Mouse (Mus musculus) macrophage (primary cell): ENCODE results near the gene Ptger4. TPM values are rescaled to one million over a fixed set of nuclear protein-coding genes. Genes with fewer than 3 reads are reported as not detected.
A peak's percentile ranks its signal among the peaks of the same experiment; 100 is the strongest.

Experiments
- H3K27ac ChIP-seq: fragments of 350-480 bp; formaldehyde crosslinking; 2 replicates; pipeline ENCODE4 v1.9.0; 2021
- H3K36me3 ChIP-seq: fragments of 350-480 bp; formaldehyde crosslinking; 2 replicates; pipeline ENCODE4 v1.9.0; 2021; ENCODE audit errors: inconsistent target
- H3K4me3 ChIP-seq: fragments of 350-480 bp; formaldehyde crosslinking; 2 replicates; pipeline ENCODE4 v1.9.0; 2021; ENCODE audit errors: inconsistent target
- H3K79me2 ChIP-seq: fragments of 350-480 bp; formaldehyde crosslinking; 2 replicates; pipeline ENCODE4 v1.9.0; 2021; ENCODE audit errors: inconsistent target
- WGBS: methylation state at CpG from one replicate; pipeline ENCODE4 v1.1.7; 2026; ENCODE audit warnings: inconsistent platforms; ENCODE audit not compliant: missing documents; 5-methylcytosine and 5-hydroxymethylcytosine counted together
- polyA plus RNA-seq: library from polyadenylated mRNA; stranded (reverse); fragments of 250-400 nt; gene quantifications from 3 replicates; pipeline ENCODE4 v1.2.4, GENCODE M21; 2018; ENCODE audit warnings: inconsistent platforms
- total RNA-seq, 78 experiments: library from RNA; depleted of rRNA; stranded (reverse); fragments of 250-400 nt; gene quantifications; 1 replicate in 9 of 78; 2 replicates in 24 of 78; 3 replicates in 43 of 78; 4 replicates in 2 of 78; pipeline ENCODE4 v1.2.4; 2018; ENCODE audit warnings: inconsistent platforms in 56 of 78

The Ptger4 gene
- total RNA-seq (2018; cell fraction: chromatin; rRNA removed): 100 to 1,000 TPM in 2 of 26 experiments, 10 to 100 TPM in 21, 1 to 10 TPM in 3; 5.0 to 107 (median 31.5) TPM
- total RNA-seq (2018; cell fraction: cytosol; rRNA removed): 10 to 100 TPM in 22 of 26 experiments, 1 to 10 TPM in 4; 8.3 to 66.3 (median 31.1) TPM
- 100 to 1,000 TPM in 7 of 26 experiments, 10 to 100 TPM in 19; 10.8 to 145 (median 63.6) TPM for total RNA-seq (2018; cell fraction: nucleus; rRNA removed)
- polyA plus RNA-seq: 3.1 to 11.0 TPM (median 6.2 TPM) in 3 replicates

DNA sequence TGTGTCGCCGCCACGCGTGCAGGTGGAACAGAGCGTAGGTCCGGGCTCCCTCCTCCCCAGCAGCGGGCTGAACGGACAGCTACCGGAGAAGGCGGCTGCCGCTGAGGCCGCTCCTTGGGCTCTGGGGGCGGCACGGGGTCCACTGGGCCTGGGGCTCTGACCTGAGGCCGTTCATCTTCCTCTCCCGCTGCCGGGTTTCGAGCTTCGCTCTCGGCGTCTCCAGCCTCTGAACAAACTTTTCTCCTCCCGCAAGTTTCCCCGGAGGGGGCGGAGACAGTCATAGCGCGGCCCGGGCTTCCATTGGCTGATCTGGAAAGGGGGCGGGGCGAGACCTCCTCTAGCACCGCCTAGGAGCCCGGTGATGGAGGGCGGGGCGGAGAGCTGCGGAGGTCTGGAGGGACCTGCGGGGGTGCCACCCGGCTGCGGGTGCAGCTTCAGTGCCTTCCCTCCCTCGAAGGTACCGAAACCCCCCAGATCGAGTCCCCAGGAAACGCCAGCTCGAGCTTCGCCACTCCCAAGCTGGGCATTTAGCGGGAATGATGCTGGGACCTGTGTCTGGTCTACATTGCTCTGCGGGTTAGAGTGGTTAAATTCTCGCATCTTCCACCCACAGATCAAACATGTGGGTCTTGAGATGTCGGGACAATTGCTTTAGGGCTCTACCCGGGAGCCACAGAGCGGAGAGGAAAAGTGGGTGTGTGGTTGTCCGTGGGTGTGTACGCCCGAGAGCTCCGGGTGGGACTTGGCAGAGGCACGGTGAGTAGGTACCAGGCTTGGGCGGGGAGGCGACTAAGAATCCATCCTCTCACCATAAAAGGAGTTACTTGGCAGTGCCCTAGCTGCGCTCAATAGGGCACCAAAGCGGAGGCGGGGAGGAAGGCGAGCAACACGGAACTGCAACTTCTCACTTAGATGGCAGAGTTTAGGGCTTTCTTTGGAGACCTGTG is at the start of gene Ptger4:
TSS of gene Ptger4 (minus strand) at position 229 of the 947 bp plus-strand sequence.
- Histone ChIP-seq H3K27ac (no peak within 1 kb of the TSS), H3K79me2 (peaks cover 43% of the 10 kb centered on the region; the same call in 1 of the 2 replicates)
- 1% methylated on average over 52 of the region's 61 CpGs for WGBS

DNA sequence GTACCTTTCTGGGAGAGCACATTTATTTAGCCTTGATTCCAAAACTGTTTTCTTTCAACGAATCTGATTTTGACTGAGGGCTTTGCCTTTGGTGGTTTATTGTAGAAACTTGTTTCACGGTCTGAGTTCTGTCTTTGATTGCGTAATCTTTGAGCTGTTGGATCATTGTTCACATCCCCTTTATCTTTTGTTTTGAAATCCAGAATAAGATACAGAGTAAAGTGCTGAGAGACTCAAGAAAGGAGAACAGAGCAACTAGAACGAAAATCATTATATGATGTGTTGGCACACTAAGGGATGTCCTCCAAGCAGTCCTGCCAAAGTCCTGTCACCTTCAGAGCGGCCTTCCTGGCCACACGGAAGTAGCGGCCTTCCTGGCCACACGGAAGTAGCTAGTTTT is 44.4 kb upstream of the Ptger4 start:
- WGBS: 57% methylated on average over 8 of the region's 8 CpGs
- Histone ChIP-seq H3K27ac (no peak overlapping the region), H3K4me3 (no peak overlapping the region)

More for the DNA sequence above, at the start of gene Ptger4:
- H3K4me3 ChIP-seq: peak within 1 kb of the TSS; percentile 56
- no peaks in the 10 kb centered on the region for H3K36me3 ChIP-seq

DNA sequence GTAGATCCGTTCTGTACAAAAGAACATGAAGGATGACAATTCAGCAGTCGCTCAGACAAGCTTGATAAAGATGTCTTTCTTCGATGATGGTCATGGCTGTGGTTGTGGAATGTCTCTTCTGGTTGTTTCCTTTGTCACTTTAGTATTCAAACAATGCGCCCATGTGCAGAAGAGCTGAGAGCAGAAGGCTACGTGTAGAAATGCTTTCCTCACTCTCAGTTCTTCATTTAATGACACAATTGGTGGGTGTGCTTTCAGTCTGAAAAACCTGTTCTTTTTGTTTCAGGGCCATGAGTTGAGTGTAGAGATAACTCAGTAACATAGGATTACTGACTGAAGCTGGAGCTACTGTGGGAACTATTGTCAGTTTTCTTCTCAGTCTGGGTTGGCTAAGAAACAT is 43.1 kb upstream of the Ptger4 start:
- H3K4me3 ChIP-seq: no peak overlapping the region
- WGBS: 87% methylated on average over 5 of the region's 5 CpGs
- no peak overlapping the region for H3K27ac ChIP-seq
- H3K36me3 ChIP-seq: no peaks in the 10 kb centered on the region
- H3K79me2 ChIP-seq: no peaks in the 10 kb centered on the region

More for the DNA sequence above, 44.4 kb upstream of the Ptger4 start:
- no peaks in the 10 kb centered on the region for H3K36me3 ChIP-seq
- no peaks in the 10 kb centered on the region for H3K79me2 ChIP-seq

DNA sequence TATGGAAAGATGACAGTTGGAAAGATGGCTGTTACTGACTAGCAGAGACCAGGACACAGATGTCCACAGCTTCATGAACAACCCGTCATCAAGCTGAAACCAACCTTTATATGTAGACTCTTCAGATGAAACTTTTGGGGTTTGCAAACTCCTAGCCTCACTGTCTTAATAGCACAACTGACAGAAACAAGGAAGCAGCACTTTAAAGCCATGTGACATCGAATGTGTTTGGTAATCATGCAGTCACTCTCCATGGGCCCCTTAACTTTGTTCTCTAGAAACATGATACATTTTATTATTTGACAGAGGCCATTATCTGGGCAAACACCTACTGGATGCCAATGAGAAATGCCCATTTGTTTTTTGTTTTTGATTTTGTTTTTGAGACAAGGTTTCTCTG is 37.3 kb upstream of the Ptger4 start:
- Histone ChIP-seq H3K36me3 (no peaks in the 10 kb centered on the region), H3K4me3 (no peak overlapping the region), H3K79me2 (no peaks in the 10 kb centered on the region), H3K27ac (no peak overlapping the region)
- WGBS: 64% methylated on average over 2 of the region's 2 CpGs

DNA sequence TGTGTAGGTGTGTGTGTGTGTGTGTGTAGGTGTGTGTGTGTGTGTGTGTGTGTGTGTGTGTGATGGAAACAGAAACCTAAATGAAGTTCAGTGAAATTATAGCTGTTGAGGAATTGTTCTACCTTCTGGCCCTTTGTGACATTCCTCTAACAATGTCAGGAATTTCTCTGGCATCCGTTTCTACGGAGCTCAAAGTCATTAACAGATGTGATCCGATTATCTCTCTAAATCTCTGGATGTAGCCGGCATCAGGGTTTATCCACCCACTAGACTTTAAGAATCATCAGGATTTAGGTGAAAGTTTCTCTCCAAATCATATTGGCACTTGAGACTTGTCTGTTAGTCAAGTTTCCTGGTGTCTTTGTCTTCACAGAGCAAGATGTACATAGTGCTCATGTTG is 35.8 kb upstream of the Ptger4 start:
- 100% methylated on average over 4 of the region's 4 CpGs for whole genome bisulfite sequencing
- H3K4me3 ChIP-seq: no peak overlapping the region
- H3K79me2 ChIP-seq: no peaks in the 10 kb centered on the region
- H3K36me3 ChIP-seq: no peaks in the 10 kb centered on the region
- H3K27ac ChIP-seq: no peak overlapping the region

DNA sequence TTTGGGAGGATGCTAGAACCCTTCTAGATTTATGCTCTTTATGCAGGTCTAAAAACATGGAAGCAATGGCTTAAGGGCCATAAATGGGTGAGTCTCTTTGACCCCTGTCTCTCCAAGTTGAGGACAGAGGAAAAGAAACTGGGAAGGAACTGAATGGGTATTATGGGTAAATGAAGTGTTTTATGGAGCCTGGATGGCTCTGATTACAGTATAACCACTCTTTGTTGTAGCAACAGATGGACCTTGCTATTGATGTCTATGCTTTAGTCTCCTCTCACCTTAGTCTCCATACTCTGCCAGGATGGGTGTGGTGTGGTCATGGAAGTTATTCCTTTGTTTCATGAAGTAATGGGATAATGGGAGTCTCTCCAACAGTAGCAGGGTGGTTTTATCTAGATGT is 34.5 kb upstream of the Ptger4 start:
- H3K79me2 ChIP-seq: no peaks in the 10 kb centered on the region
- no peaks in the 10 kb centered on the region for H3K36me3 ChIP-seq
- no peak overlapping the region for H3K27ac ChIP-seq
- no peak overlapping the region for H3K4me3 ChIP-seq

DNA sequence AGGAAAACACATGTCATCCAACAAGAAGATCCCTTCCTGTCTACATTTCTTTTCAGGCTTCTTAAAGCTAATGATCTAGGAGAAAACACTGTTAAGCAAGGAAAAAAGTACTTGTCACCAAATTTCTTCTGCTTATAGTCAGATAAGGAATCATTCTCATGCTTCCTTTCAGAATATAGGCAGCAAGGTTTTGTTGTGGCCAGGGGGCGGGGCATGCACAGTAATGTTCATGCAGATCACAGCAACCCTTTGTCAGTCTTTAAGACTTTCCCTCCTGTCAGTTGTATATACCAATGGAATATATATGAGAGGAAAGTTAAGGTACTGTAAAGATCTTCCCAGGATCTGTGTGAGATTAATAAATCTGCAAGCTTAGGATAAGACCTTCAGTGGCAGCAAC is 30.0 kb upstream of the Ptger4 start:
- Histone ChIP-seq H3K79me2 (no peaks in the 10 kb centered on the region), H3K27ac (no peak overlapping the region), H3K36me3 (no peaks in the 10 kb centered on the region), H3K4me3 (no peak overlapping the region)
- 92% methylated on average over 1 of the region's 1 CpGs for WGBS

DNA sequence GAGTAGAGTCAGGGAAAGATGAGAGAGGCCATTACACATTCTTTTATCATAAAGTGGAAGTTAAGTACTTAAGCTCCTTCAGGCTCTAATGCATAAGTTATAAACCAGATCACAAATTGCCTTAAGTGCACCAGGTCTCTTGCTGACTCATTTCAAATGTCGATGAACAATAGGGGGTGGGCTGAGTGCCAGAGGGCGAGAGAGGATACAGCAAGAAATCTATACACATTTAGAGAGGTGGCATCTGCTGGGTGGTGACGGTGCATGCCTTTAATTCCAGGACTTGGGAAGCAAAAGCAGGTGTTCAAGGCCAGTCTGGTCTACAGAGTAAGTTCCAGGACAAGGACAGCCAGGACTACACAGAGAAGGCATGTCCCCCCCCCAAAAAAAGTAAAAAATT is 22.1 kb upstream of the Ptger4 start:
- WGBS: 82% methylated on average over 3 of the region's 3 CpGs
- Histone ChIP-seq H3K36me3 (no peaks in the 10 kb centered on the region), H3K27ac (no peak overlapping the region), H3K4me3 (no peak overlapping the region), H3K79me2 (no peaks in the 10 kb centered on the region)

DNA sequence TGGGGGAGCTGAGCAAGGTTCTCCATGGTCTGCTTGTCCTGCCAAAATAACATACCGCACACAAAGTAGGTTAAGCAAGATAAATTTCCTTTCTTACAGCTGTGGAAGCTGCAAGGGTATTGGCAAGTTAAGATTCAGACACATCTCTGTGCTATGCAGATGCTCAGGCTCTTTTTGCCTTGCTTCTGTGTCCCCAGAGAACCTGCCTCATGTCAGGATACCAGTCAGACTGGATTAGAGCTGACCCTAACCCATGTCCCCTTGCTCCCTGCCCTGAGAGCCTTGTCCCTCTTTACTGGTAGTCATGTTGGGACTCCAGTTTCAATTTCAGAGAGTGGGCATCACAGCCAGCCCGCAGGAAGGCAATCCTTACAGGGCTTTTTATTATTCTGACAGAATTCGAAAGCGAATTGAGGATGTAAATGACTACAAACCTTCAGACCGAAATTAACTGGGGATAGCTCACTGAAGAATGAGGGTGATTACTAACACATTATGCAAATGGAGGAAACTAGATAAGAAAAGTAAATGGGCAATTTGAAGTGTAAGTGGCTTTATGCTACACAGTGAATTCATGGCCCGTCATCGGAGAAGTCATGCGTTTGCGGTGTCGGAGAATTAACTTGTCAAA is 19.0 kb upstream of the Ptger4 start:
- H3K36me3 ChIP-seq: no peaks in the 10 kb centered on the region
- H3K27ac ChIP-seq: no peak overlapping the region
- no peak overlapping the region for H3K4me3 ChIP-seq
- H3K79me2 ChIP-seq: no peaks in the 10 kb centered on the region
- 23% methylated on average over 10 of the region's 10 CpGs for WGBS

DNA sequence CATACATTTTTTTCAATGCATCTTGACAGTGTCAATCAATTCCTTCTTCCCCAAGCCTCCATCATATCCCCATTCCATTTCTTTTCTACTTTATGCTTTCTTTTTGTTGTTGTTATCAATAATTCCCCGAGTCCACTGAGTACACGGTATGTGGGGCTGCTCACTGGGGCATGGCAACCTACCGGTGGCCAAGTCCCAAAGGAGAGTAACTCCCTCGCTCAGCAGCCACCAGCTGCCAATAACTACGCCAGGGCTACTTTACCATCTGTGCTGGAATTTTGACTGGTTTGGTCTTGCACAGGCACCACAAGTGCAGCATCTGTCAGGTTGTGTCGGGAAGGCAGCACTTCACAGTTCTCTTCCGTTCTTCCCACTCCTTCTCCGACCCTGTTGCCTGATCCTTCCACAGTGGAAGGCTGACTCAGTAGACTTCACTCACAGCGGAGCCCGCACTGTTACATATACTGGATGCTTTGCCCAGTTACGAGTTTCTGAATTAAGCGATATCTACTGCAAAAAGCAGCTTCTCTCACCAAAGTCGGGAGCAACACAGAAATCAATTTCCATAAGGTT is 18.2 kb upstream of the Ptger4 start:
- Histone ChIP-seq H3K27ac (no peak overlapping the region), H3K4me3 (no peak overlapping the region), H3K36me3 (no peaks in the 10 kb centered on the region), H3K79me2 (no peaks in the 10 kb centered on the region)
- WGBS: 88% methylated on average over 13 of the region's 13 CpGs

DNA sequence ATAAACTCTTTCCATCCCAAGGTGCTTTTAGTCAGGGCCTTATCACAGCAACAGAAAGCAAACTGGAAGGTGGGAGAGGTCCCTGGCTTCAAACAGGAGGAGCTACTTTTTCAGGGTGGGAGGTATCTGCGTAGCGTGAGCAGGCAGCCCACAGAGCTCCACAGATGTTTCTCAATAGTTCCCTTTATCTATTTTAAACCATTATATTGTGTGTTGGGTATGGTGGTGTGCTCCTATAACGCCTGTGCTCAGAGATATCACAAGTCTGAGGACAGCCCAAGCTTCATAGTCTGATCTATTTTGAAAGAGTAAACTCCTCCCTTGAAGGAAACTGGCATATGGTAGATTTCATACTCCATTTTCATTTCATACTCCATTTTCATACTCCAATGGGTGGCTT is 17.0 kb upstream of the Ptger4 start:
- Histone ChIP-seq H3K36me3 (no peaks in the 10 kb centered on the region), H3K27ac (no peak overlapping the region), H3K4me3 (no peak overlapping the region), H3K79me2 (no peaks in the 10 kb centered on the region)
- WGBS: 32% methylated on average over 3 of the region's 3 CpGs

DNA sequence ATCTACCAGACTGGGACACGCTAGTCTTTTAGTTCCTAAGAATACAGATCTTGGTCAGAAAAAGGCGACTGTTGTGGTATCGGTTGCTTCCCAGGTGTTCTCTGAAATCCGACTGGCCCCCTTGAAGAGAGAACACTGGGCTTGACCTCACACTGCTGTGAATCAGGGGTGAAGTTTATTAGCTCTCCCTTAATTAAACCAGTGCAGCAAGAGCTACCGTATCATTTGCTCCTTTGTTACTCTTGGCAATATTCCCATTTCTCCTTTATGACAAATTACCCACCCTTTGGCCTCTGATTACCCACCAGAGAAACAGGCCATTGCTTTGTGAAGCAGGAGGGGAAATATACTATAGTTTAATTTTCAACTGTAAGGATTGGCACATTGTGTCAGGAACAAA is 16.2 kb upstream of the Ptger4 start:
- no peaks in the 10 kb centered on the region for H3K79me2 ChIP-seq
- no peak overlapping the region for H3K4me3 ChIP-seq
- WGBS: 96% methylated on average over 5 of the region's 5 CpGs
- no peaks in the 10 kb centered on the region for H3K36me3 ChIP-seq
- H3K27ac ChIP-seq: no peak overlapping the region

DNA sequence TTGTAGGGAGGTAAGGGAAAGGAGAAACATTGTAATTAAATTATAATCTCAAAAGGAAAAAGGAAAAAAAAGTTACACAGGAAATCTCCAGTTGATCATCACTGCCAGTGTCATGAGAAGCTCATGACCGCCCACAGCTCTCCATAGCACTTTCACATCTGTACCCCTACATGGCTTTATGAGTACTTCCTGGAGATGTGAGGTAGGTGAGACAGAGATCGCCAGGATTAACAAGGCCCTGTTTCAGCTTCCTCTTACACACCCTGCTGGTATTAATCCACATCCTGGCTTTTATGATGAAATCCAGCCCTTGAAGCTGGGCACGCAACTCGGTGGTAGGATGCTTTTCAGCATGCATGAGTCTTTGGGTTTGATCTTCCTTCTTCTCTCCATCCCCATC is 6.2 kb upstream of the Ptger4 start:
- H3K79me2 ChIP-seq: no peaks in the 10 kb centered on the region
- H3K36me3 ChIP-seq: no peaks in the 10 kb centered on the region
- no peak overlapping the region for H3K4me3 ChIP-seq
- H3K27ac ChIP-seq: no peak overlapping the region
- WGBS: 35% methylated on average over 4 of the region's 4 CpGs

DNA sequence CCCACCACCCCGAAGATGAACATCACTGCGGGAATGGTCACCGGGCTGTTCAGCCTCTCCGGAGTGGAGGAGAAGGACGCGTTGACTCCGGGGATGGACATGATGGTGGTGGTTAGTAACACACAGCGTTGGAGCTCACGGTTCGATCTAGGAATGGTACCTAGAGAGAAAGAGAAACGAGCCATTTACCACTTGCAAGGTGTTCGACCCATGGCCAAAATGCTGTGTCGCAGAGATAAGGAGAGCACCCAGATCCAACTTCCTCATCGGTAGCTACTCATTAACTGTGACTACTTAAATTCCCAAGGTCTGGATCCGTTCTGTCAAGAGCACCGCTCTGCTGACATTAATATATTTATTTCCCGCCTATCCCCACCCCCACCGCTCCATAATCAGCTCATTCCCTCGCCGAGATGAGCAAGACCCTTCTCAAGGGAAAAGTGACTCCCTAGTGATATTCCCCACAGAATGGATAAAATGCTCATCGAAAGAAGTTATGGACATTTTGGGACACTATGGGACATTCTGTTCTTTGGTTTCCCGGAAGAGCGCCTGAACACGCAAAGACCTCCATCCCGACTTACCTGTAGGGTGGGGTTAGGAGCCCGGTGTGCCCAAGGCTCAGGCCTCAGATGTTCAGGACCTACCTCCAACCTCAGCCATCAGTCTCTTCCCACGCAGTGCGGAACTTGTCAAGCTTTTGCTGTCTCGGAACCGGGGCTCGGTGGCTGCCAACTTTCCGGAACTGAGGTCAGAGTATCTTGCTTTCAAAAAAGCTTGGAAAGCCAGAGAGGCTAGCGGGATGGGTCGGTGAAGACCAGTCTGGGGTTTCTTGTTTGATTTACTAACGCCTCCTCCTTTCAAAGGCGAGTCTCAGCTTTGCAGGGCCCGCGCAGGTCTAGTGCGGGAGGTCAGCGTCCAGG is 690 bp downstream of the Ptger4 start:
- WGBS: 3% methylated on average over 40 of the region's 40 CpGs
- no peaks in the 10 kb centered on the region for H3K36me3 ChIP-seq
- H3K27ac ChIP-seq: no peak overlapping the region
- peak overlapping the region; percentile 56 for H3K4me3 ChIP-seq
- peaks cover 53% of the 10 kb centered on the region; the same call in 1 of the 2 replicates for H3K79me2 ChIP-seq
